Mouse (Mus musculus) midbrain, embryonic 15.5 days (tissue): Measurements from ENCODE around the gene Plk4. TPM values are rescaled to one million over a fixed set of nuclear protein-coding genes. Genes with fewer than 3 reads are reported as not detected.
"Not testable (repeated sequence)": the region's sequence is repeated elsewhere in the genome, so short reads cannot be mapped to it uniquely, and the experiment has no call there.

Experiments
- ATAC-seq: fragments of 200-750 bp; cut with Nextera tagmentation; replicated peaks from 2 replicates; pipeline ENCODE4 v1.8.0; 2017; ENCODE audit warnings: moderate TSS enrichment
- H3K27ac ChIP-seq: fragments of 300-500 bp; sonication (generic); 2 replicates; pipeline ENCODE4 v1.5.1; 2015; ENCODE audit warnings: mild to moderate bottlenecking, inconsistent platforms
- H3K27me3 ChIP-seq: fragments of 300-500 bp; sonication (generic); replicated peaks from 2 replicates; pipeline ENCODE4 v1.6.1; 2015; ENCODE audit warnings: inconsistent platforms
- H3K36me3 ChIP-seq: fragments of 300-500 bp; sonication (generic); replicated peaks from 2 replicates; pipeline ENCODE4 v1.6.1; 2015; ENCODE audit warnings: inconsistent platforms
- H3K4me1 ChIP-seq: fragments of 300-500 bp; sonication (generic); 2 replicates; pipeline ENCODE4 v1.6.1; 2015; ENCODE audit warnings: inconsistent platforms
- H3K4me2 ChIP-seq: fragments of 300-500 bp; sonication (generic); 2 replicates; pipeline ENCODE4 v1.6.1; 2015; ENCODE audit warnings: inconsistent platforms, mild to moderate bottlenecking, moderate library complexity
- H3K4me3 ChIP-seq: fragments of 300-500 bp; sonication (generic); 2 replicates; pipeline ENCODE4 v1.5.1; 2015; ENCODE audit warnings: mild to moderate bottlenecking, inconsistent platforms
- H3K9ac ChIP-seq: fragments of 300-500 bp; sonication (generic); 2 replicates; pipeline ENCODE4 v1.6.1; 2015; ENCODE audit warnings: mild to moderate bottlenecking, inconsistent platforms
- H3K9me3 ChIP-seq: fragments of 300-500 bp; sonication (generic); 2 replicates; pipeline ENCODE4 v1.6.1; 2016; ENCODE audit warnings: inconsistent platforms
- WGBS: fragments of 180-500 bp; shearing (Covaris S2); methylation state at CpG from one replicate; pipeline ENCODE4 v1.1.7; 2015; ENCODE audit warnings: mixed read lengths; 5-methylcytosine and 5-hydroxymethylcytosine counted together
- polyA plus RNA-seq: library from polyadenylated mRNA; unstranded; fragments of >200 nt; fragmentation: Nextera tagmentation; extraction: Ambion mirVana; gene quantifications from 2 replicates; pipeline ENCODE4 v1.2.1, GENCODE M21; 2015

Plk4 gene
- 14.0 and 14.7 TPM in 2 replicates for polyA plus RNA-seq

DNA sequence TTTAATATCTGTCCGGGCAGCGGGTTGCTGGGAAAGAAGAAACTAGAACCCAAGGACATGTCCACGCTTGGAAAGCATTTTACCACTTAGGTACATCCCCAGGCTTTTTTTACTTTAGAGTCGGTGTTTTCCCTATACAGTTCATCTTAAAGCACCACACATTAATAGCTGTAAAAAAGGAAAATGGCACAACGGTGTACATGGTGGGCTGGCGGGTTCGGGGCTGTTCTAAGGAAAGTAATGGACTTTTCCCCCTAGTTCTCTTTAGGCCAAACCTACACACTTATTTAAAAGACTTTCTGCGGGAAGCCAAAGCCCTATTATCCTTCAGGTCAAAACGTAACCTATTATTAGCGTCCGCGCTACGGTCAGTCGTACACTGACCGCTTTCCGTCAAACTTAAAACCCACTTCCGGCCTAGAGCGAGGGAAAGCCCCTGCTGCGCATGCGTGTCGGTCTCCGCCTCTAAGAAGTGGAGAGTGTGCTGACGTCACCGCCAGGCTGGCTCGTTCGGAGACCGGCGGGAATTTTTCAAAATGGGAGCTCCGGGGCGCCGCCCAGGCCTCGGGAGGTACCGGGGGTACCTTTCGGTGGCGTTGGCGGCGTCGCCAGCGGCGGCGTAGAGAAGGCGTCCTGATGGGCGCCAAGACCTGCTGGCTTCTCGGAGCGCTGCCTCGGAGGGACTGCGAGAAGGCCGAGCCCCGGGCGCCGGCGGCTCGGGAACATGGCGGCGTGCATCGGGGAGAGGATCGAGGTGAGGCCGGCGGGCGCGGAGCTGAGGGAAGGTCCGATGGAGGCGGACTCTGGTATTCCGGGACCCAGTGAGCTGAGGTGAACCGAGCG is at the start of gene Plk4:
TSS of gene Plk4 (plus strand) at position 490 of the 843 bp plus-strand sequence.
- peak; percentile 97 for ATAC-seq
- H3K27me3 ChIP-seq = no peaks in the 10 kb centered on the region
- peaks cover 13% of the 10 kb centered on the region for H3K4me1 ChIP-seq
- WGBS = 2% methylated on average over 66 of the region's 66 CpGs
- no peaks in the 10 kb centered on the region for H3K36me3 ChIP-seq
- no peaks in the 10 kb centered on the region for H3K9me3 ChIP-seq
- H3K4me2 ChIP-seq = peak within 1 kb of the TSS; percentile 93
- H3K27ac ChIP-seq = peak within 1 kb of the TSS; percentile 60
- peak within 1 kb of the TSS; percentile 94 for H3K4me3 ChIP-seq
- peak within 1 kb of the TSS; percentile 57 for H3K9ac ChIP-seq

DNA sequence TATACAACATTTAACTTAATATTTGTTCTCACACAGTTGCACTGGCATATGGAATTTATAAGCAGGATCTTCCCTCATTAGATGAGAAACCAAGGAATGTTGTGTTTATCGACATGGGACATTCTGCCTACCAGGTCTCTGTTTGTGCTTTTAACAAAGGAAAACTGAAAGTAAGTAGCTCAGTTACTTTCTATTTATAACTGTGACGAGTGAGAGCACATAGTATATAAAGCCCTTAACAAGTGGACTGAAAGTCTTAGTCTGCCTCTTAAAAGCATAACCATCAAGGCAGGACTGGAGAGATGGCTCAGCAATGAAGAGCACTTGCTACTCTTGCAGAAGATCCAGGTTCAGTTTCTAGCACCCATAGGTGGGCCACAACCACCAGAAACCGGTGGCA is 39.1 kb upstream of the Plk4 start:
- ATAC-seq = no peak
- Histone ChIP-seq H3K4me1 (no peaks in the 10 kb centered on the region), H3K4me2 (no peak overlapping the region), H3K27me3 (no peaks in the 10 kb centered on the region), H3K27ac (no peak overlapping the region), H3K9ac (no peak overlapping the region), H3K9me3 (no peaks in the 10 kb centered on the region), H3K4me3 (no peak overlapping the region), H3K36me3 (peaks cover 26% of the 10 kb centered on the region)
- WGBS = 88% methylated on average over 3 of the region's 3 CpGs

DNA sequence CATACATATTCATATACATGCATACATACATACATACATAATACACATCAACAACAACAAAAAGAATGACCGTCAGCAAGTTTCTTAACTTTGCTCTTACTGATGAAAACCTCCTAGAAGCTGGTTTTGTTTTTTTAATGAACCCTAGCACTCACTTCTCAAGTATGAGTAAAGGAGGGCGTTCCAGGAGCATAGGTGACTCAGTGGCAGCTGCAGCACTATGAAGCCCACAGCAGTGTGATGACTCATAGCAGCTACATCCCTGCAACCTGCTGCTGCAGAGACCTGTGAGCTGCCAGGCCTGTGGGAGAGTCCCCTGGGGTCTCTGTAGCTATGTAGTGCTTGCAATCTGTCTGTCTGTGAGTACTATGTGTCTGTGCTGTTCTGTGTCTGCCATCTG is 38.5 kb upstream of the Plk4 start:
- 93% methylated on average over 2 of the region's 2 CpGs for WGBS
- Histone ChIP-seq H3K27ac (no peak overlapping the region), H3K9ac (no peak overlapping the region), H3K9me3 (no peaks in the 10 kb centered on the region), H3K4me3 (no peak overlapping the region), H3K4me1 (no peaks in the 10 kb centered on the region), H3K36me3 (peaks cover 28% of the 10 kb centered on the region), H3K4me2 (no peak overlapping the region), H3K27me3 (no peaks in the 10 kb centered on the region)
- ATAC-seq = no peak

DNA sequence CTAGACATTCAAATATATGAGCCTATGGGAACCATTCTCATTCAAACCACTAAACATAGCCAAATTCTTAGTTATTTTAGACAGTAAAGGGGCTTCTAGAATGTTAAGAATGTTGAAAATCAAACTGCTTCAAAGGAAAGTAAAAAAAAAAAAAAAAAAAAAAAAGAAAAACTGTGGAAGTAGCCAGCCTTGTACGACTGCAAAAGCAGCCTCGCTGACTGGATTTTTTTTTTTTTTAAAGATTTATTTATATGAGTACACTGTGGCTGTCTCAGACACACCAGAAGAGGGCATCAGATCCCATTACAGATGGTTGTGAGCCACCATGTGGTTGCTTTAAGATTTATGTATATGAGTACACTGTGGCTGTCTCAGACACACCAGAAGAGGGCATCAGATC is 6.0 kb upstream of the Plk4 start:
- Histone ChIP-seq H3K4me1 (no peaks in the 10 kb centered on the region), H3K9me3 (no peaks in the 10 kb centered on the region), H3K36me3 (peaks cover 9% of the 10 kb centered on the region), H3K27ac (no peak overlapping the region), H3K4me3 (no peak overlapping the region), H3K9ac (no peak overlapping the region), H3K4me2 (no peak overlapping the region), H3K27me3 (no peaks in the 10 kb centered on the region)
- WGBS = 96% methylated on average over 2 of the region's 2 CpGs
- no peak for ATAC-seq

DNA sequence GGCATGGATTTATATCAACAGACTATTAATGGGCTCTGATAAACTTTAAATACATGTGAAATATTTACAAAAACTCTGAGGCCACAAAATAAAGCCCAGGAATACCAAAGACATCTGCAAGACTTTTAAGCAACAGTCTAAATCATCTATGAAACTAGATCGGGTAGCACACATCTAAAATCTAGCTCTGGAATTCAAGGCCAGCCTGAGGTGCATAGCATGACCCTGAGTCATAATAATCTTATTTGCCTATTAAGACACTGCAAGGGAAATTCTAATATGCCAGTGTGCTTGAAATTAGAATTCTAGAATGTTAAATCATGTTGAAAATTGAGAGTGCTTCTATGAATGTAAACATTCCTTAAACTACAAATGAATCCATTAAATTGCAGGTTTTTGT is 1.8 kb upstream of the Plk4 start:
- 86% methylated on average over 1 of the region's 1 CpGs for WGBS

GRCm38 (mm10) chr3:40798500-40798899 is 1.3 kb upstream of the Plk4 start:
- Histone ChIP-seq H3K9me3 (no peaks in the 10 kb centered on the region), H3K9ac (no peak overlapping the region), H3K36me3 (no peaks in the 10 kb centered on the region), H3K4me3 (no peak overlapping the region), H3K4me2 (no peak overlapping the region), H3K27ac (no peak overlapping the region), H3K4me1 (peaks cover 13% of the 10 kb centered on the region), H3K27me3 (no peaks in the 10 kb centered on the region)
- no peak for ATAC-seq
- 40% methylated on average over 7 of the region's 7 CpGs for WGBS

More for the DNA sequence above, 1.8 kb upstream of the Plk4 start:
- peaks cover 13% of the 10 kb centered on the region for H3K4me1 ChIP-seq
- no peak for ATAC-seq
- H3K27me3 ChIP-seq = no peaks in the 10 kb centered on the region
- H3K9ac ChIP-seq = no peak overlapping the region
- H3K27ac ChIP-seq = no peak overlapping the region
- H3K9me3 ChIP-seq = no peaks in the 10 kb centered on the region
- H3K36me3 ChIP-seq = no peaks in the 10 kb centered on the region
- H3K4me2 ChIP-seq = no peak overlapping the region
- H3K4me3 ChIP-seq = no peak overlapping the region

DNA sequence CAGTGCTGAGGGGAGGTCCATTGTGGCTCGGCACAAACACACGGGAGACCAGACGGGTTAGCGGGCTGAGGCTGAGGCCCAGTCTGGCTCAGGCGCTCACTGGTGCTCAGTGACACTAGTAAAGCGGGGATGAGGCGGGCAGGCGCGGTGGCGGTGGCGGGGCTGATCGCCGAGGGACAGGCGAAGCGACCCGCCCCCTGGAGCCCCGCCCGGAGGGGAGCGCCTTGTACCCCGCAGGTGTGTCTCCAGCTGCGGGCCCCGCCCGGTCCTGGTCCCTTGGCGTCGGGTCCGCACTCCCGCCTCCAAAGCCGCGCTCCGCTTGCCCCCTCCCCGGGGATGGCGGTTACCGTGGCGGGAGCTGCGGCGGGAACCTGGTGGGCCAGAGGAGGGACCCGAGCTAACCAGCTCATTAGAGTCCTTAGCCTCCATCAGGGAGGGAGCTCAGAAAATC is 579 bp downstream of the Plk4 start:
- no peaks in the 10 kb centered on the region for H3K36me3 ChIP-seq
- H3K9ac ChIP-seq = peak overlapping the region; percentile 57
- no peaks in the 10 kb centered on the region for H3K9me3 ChIP-seq
- 0% methylated on average over 37 of the region's 37 CpGs for WGBS
- H3K4me2 ChIP-seq = peak overlapping the region; percentile 93
- ATAC-seq = peak; percentile 91
- H3K27me3 ChIP-seq = no peaks in the 10 kb centered on the region
- H3K27ac ChIP-seq = peak overlapping the region; percentile 59
- H3K4me1 ChIP-seq = peaks cover 13% of the 10 kb centered on the region
- peak overlapping the region; percentile 94 for H3K4me3 ChIP-seq

GRCm38 (mm10) chr3:40806871-40807270 is 7.1 kb downstream of the Plk4 start:
- H3K27me3 ChIP-seq = no peaks in the 10 kb centered on the region
- no peak for ATAC-seq
- H3K36me3 ChIP-seq = no peaks in the 10 kb centered on the region; the same call in 1 of the 2 replicates
- H3K27ac ChIP-seq = no peak overlapping the region
- no peak overlapping the region for H3K4me2 ChIP-seq
- H3K9ac ChIP-seq = no peak overlapping the region
- H3K4me1 ChIP-seq = no peaks in the 10 kb centered on the region
- H3K9me3 ChIP-seq = no peaks in the 10 kb centered on the region
- WGBS = 76% methylated on average over 2 of the region's 2 CpGs
- H3K4me3 ChIP-seq = no peak overlapping the region

GRCm38 (mm10) chr3:40808686-40809085 is 8.9 kb downstream of the Plk4 start:
- H3K9me3 ChIP-seq = no peaks in the 10 kb centered on the region
- H3K36me3 ChIP-seq = peaks cover 6% of the 10 kb centered on the region; the same call in 1 of the 2 replicates
- no peak for ATAC-seq
- H3K4me1 ChIP-seq = no peaks in the 10 kb centered on the region
- no peak overlapping the region for H3K4me3 ChIP-seq
- H3K9ac ChIP-seq = no peak overlapping the region
- no peak overlapping the region for H3K27ac ChIP-seq
- no peak overlapping the region for H3K4me2 ChIP-seq
- H3K27me3 ChIP-seq = no peaks in the 10 kb centered on the region
- 92% methylated on average over 10 of the region's 10 CpGs for WGBS

DNA sequence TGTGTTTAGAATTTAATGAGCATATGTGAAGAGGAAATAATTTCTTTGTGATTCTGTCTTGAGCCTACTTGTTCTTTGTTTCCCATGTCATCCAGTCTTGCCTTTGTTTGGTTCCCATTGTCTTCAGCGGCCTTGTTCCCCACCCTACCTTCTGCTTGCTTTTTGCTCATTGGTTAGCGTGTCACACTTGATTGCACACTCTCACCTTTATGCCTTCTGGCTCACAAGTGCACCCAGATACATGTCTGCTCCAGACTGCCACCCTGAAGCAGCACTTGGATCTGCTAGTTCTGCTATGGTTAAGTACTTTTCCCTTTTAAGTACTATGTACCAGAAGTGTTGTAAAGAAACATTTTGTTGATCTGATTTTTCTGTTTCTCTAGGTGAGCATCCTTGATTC is 10.1 kb downstream of the Plk4 start:
- Histone ChIP-seq H3K27ac (no peak overlapping the region), H3K9me3 (no peaks in the 10 kb centered on the region), H3K9ac (no peak overlapping the region), H3K36me3 (peaks cover 6% of the 10 kb centered on the region; the same call in 1 of the 2 replicates), H3K4me2 (no peak overlapping the region), H3K4me3 (no peak overlapping the region), H3K27me3 (no peaks in the 10 kb centered on the region), H3K4me1 (no peaks in the 10 kb centered on the region)
- no peak for ATAC-seq
- 60% methylated on average over 2 of the region's 2 CpGs for WGBS

- WGBS = 93% methylated on average over 2 of the region's 2 CpGs
- Histone ChIP-seq H3K4me1 (no peaks in the 10 kb centered on the region), H3K27ac (no peak overlapping the region), H3K36me3 (peaks cover 20% of the 10 kb centered on the region), H3K9me3 (no peaks in the 10 kb centered on the region), H3K4me2 (no peak overlapping the region), H3K27me3 (no peaks in the 10 kb centered on the region), H3K4me3 (no peak overlapping the region), H3K9ac (no peak overlapping the region)
- ATAC-seq = no peak
These were observed 13.5 kb downstream of the Plk4 start for GRCm38 (mm10) chr3:40813275-40813674.

DNA sequence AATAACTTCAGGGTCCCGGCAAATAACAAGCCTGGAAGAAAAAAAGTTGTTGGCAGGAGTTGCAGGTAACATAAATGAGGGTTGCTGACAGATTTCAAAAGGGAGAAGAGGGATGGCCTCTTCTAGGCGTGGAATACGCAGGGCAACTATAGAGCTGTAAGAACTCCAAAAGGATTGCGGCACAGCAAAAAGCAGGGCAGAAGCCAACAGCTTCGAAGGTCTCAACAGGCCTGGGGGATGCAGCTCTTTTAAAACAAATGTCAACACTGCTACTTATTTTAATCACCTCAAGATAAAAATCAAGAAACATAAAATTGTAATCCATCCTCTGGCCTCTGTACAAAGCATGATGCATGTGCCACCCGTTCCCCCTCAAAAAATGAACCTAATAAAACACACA is 45.7 kb downstream of the Plk4 start:
- not testable (repeated sequence) for ATAC-seq, H3K9ac ChIP-seq, H3K36me3 ChIP-seq, H3K27me3 ChIP-seq, H3K4me1 ChIP-seq, H3K9me3 ChIP-seq
- Histone ChIP-seq H3K27ac (peak overlapping the region; percentile 11; the same call in 1 of the 2 replicates), H3K4me3 (peak overlapping the region; percentile 61), H3K4me2 (peak overlapping the region; percentile 55)
- WGBS = 82% methylated on average over 6 of the region's 6 CpGs

GRCm38 (mm10) chr3:40846473-40846956 is 46.7 kb downstream of the Plk4 start, which contains the start of gene Mfsd8:
Mfsd8 (minus strand) TSS chr3:40846886.
- H3K9me3 ChIP-seq, H3K36me3 ChIP-seq, H3K4me1 ChIP-seq, H3K27me3 ChIP-seq: not testable (repeated sequence)
- peak; percentile 99 for ATAC-seq
- H3K9ac ChIP-seq = peak within 1 kb of the TSS; percentile 56
- peak within 1 kb of the TSS; percentile 84 for H3K27ac ChIP-seq
- peak within 1 kb of the TSS; percentile 61 for H3K4me3 ChIP-seq
- under 1% methylated on average over 39 of the region's 39 CpGs for WGBS
- peak within 1 kb of the TSS; percentile 67 for H3K4me2 ChIP-seq
